Mouse (Mus musculus) E14TG2a.4 (cell line): ENCODE measurements around the gene Artn.

Experiments used
- H3K27me3 ChIP-seq: 2 replicates; pipeline ENCODE4 v1.6.1; 2014; ENCODE audit warnings: low read length, control low read depth; ENCODE audit not compliant: insufficient read depth
- H3K36me3 ChIP-seq: 2 replicates; pipeline ENCODE4 v1.6.1; 2014; ENCODE audit warnings: low read length, control low read depth; ENCODE audit not compliant: insufficient read depth
- H3K4me1 ChIP-seq: replicated peaks from 2 replicates; pipeline ENCODE4 v1.6.1; 2014; ENCODE audit warnings: low read depth, low read length, control low read depth
- H3K4me3 ChIP-seq: replicated peaks from 2 replicates; pipeline ENCODE4 v1.5.1; 2014; ENCODE audit warnings: mild to moderate bottlenecking, low read length
- H3K9me3 ChIP-seq: 2 replicates; pipeline ENCODE4 v1.6.1; 2014; ENCODE audit warnings: low read length, control low read depth
- CTCF ChIP-seq: conservative IDR thresholded peaks from 2 replicates; pipeline ENCODE4 v1.5.1; 2014; ENCODE audit warnings: low read length
- NANOG ChIP-seq: IDR thresholded peaks from 2 replicates; pipeline ENCODE4 v1.6.1; 2014; ENCODE audit warnings: borderline replicate concordance, low read length, mixed read lengths
- POU5F1 ChIP-seq: IDR thresholded peaks from 2 replicates; pipeline ENCODE4 v1.6.1; 2014; ENCODE audit warnings: low read length, borderline replicate concordance

Artn gene

GRCm38 (mm10) chr4:117917847-117918246 is 11.7 kb downstream of the Artn start:
- no peak for TF ChIP-seq POU5F1
- TF ChIP-seq NANOG: no peak
- H3K4me1 ChIP-seq: peaks cover 27% of the 10 kb centered on the region

GRCm38 (mm10) chr4:117917402-117917801 is 12.2 kb downstream of the Artn start:
- H3K9me3 ChIP-seq: no peaks in the 10 kb centered on the region
- H3K27me3 ChIP-seq: peaks cover 21% of the 10 kb centered on the region
- peaks cover 32% of the 10 kb centered on the region for H3K4me1 ChIP-seq
- H3K36me3 ChIP-seq: peaks cover 5% of the 10 kb centered on the region
- H3K4me3 ChIP-seq: no peak overlapping the region
- TF ChIP-seq CTCF: no peak
- no peak for TF ChIP-seq NANOG
- TF ChIP-seq POU5F1: no peak

More at GRCm38 (mm10) chr4:117917847-117918246, 11.7 kb downstream of the Artn start:
- H3K27me3 ChIP-seq: peaks cover 26% of the 10 kb centered on the region
- H3K9me3 ChIP-seq: no peaks in the 10 kb centered on the region
- no peak overlapping the region for H3K4me3 ChIP-seq
- H3K36me3 ChIP-seq: 0 out of 2 replicates have a peak, but pooled peaks cover under 1% of the 10 kb centered on the region

DNA sequence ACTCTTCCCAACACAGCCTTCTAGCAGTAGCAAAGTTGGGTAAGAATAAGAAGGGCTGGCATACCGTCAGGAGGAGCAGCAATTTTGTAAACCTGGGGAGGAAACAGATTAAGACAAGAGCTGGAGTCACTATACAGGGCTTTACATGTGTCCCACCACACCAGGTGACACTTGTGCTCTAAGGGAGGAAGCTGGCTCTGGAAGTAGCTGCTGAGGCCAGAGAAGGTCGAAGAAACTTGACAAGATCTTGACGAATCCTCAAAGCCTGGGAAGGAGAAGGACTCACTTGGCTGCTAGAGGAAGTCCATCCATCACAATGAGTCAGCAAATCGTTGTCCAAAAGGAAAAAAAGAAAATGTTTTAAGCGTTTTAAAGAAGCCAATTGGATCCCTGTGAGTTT is 13.2 kb downstream of the Artn start:
- no peak for TF ChIP-seq POU5F1
- TF ChIP-seq CTCF: no peak
- TF ChIP-seq NANOG: no peak
- Histone ChIP-seq H3K27me3 (peaks cover 11% of the 10 kb centered on the region; the same call in 1 of the 2 replicates), H3K4me1 (peaks cover 42% of the 10 kb centered on the region), H3K4me3 (peak overlapping the region; percentile 95; the same call in 1 of the 2 replicates), H3K36me3 (peaks cover 15% of the 10 kb centered on the region), H3K9me3 (no peaks in the 10 kb centered on the region)

DNA sequence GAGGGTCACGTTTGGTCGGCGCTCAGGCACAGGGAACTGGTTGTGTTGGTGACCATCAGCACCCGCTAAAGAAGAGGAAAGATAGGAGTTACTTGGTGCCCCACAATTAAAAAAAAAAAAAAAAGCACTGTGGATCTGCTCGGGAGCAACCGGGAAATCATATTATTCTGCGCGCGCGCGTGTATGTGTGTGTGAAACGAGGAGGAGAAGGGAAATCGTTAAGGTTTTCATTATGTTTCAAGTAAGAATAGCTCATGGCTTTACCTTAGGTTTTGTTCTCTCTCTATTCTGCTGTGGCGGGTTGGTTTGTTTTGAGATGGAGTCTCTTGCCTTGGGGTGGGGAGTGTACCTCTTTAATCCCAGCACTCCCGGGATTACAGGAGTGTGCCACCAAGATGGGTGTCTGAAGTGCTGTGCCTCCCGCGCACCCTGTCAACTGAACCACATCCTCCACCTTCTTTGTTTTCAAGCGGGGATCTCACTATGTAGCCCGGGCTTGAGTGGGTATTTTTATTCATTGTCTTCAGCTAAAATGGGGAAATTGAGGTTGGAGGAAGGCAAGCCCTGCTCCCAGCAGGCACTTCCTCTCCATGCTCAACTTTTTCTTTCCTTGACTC is 14.0 kb downstream of the Artn start:
- peak overlapping the region; percentile 95 for H3K4me3 ChIP-seq
- H3K9me3 ChIP-seq: no peaks in the 10 kb centered on the region
- H3K27me3 ChIP-seq: peaks cover 5% of the 10 kb centered on the region; the same call in 1 of the 2 replicates
- H3K4me1 ChIP-seq: peaks cover 43% of the 10 kb centered on the region
- no peak for TF ChIP-seq CTCF
- TF ChIP-seq NANOG: no peak
- TF ChIP-seq POU5F1: no peak
- peaks cover 23% of the 10 kb centered on the region for H3K36me3 ChIP-seq

DNA sequence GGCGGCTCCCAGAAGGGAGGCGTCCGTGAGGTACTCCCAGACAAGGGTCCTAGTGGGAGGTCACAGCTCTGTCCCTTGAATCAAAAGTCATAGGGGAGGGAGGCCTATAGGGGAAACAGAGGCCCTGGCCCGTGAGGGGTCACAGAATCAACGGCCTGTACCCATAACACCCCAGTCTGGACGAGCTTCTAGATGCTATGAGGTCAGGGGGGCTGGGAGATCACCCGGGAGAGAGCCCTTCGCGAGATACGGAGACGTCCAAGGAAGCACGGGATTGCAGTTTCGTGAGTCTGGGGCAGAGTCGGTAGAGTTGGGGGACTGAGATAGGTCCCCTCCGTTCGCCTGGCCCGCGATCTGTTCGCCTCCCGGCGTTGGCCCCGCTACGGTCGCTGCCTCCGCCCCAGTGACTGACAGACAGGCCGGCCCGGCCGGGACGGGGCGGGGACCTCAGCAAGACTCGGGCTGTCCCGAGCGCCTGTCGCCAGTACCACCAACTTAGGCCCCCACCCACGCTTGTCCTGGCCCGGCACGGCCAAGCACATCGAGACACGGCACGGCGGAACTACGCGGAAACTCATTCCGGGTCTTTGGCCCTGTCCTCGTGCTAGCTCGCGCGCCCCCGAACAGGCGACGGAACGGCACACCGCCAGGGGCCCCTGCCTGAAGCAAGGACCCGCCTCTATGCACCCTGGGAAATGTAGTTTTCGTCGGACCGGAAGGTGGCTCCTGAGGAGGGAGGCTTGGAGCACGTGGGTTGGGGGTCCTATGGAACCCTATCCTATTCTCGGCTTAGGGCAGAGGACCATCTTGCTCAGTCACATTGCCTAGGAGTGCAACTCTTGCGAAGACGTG is 14.7 kb downstream of the Artn start, which contains the start of gene Ipo13:
Gene Ipo13, minus strand, starts transcription at position 409 of the 852 bp plus-strand sequence.
- Histone ChIP-seq H3K4me3 (peak within 1 kb of the TSS; percentile 95), H3K27me3 (0 out of 2 replicates have a peak, but pooled peaks cover 4% of the 10 kb centered on the region), H3K9me3 (no peaks in the 10 kb centered on the region), H3K4me1 (peaks cover 43% of the 10 kb centered on the region), H3K36me3 (peaks cover 31% of the 10 kb centered on the region)
- TF ChIP-seq NANOG: no peak
- TF ChIP-seq CTCF: no peak
- TF ChIP-seq POU5F1: no peak

DNA sequence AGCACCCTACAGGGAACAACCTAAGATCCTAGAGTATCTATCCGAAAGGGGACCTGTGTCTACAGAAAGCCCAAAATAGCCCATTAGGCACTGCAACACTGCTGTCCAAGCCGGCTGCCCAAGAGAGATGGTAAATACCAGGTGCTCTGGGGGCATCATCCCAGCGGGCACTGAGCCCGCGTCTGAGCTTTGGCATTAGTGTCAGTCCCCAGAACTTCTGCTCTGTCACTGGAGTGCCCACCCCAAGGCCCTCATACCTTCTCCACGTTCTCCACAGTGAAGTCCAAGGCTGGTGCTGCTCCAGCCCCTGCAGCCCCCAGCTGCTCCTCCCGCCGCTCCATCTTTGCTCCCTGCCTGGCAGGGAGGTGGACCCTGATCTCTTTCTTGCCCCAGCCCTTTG is 15.5 kb downstream of the Artn start:
- Histone ChIP-seq H3K36me3 (peaks cover 39% of the 10 kb centered on the region), H3K9me3 (no peaks in the 10 kb centered on the region), H3K4me3 (peak overlapping the region; percentile 95), H3K4me1 (peaks cover 43% of the 10 kb centered on the region), H3K27me3 (0 out of 2 replicates have a peak, but pooled peaks cover 4% of the 10 kb centered on the region)
- TF ChIP-seq CTCF: no peak
- TF ChIP-seq POU5F1: no peak
- no peak for TF ChIP-seq NANOG

- Histone ChIP-seq H3K9me3 (no peaks in the 10 kb centered on the region), H3K36me3 (peaks cover 45% of the 10 kb centered on the region), H3K4me3 (peak overlapping the region; percentile 95), H3K4me1 (peaks cover 43% of the 10 kb centered on the region), H3K27me3 (no peaks in the 10 kb centered on the region)
- TF ChIP-seq NANOG: no peak
- no peak for TF ChIP-seq CTCF
- TF ChIP-seq POU5F1: no peak
These were observed 16.1 kb downstream of the Artn start for GRCm38 (mm10) chr4:117913421-117913820.

GRCm38 (mm10) chr4:117912685-117913273 is 16.8 kb downstream of the Artn start:
- no peak for TF ChIP-seq NANOG
- Histone ChIP-seq H3K36me3 (peaks cover 51% of the 10 kb centered on the region), H3K9me3 (no peaks in the 10 kb centered on the region), H3K27me3 (no peaks in the 10 kb centered on the region), H3K4me3 (peak overlapping the region; percentile 95), H3K4me1 (peaks cover 43% of the 10 kb centered on the region)
